Mouse (Mus musculus) thymus, adult 2 months (tissue): Measurements from ENCODE around the gene Ubr3.

Source experiments
- CTCF ChIP-seq: fragments of 200-500 bp; IDR thresholded peaks from 2 replicates; pipeline ENCODE4 v1.5.1; 2012; ENCODE audit warnings: mild to moderate bottlenecking, control low read depth, low read length, moderate library complexity, borderline replicate concordance; ENCODE audit not compliant: control insufficient read depth, poor library complexity, insufficient read depth; ENCODE audit errors: extremely low read depth
- POLR2A ChIP-seq: fragments of 200-500 bp; IDR thresholded peaks from 2 replicates; pipeline ENCODE4 v1.6.1; 2012; ENCODE audit warnings: mild to moderate bottlenecking, low read length, control low read depth, moderate library complexity; ENCODE audit not compliant: control insufficient read depth, poor library complexity, insufficient read depth; ENCODE audit errors: extremely low read depth

- TF ChIP-seq CTCF = no peak
- TF ChIP-seq POLR2A = no peak
These were observed 60.6 kb downstream of the Ubr3 start for GRCm38 (mm10) chr2:69957622-69958021.
